8 mouse cellular contexts compared by ENCODE assay signal in the genomic region with DNA sequence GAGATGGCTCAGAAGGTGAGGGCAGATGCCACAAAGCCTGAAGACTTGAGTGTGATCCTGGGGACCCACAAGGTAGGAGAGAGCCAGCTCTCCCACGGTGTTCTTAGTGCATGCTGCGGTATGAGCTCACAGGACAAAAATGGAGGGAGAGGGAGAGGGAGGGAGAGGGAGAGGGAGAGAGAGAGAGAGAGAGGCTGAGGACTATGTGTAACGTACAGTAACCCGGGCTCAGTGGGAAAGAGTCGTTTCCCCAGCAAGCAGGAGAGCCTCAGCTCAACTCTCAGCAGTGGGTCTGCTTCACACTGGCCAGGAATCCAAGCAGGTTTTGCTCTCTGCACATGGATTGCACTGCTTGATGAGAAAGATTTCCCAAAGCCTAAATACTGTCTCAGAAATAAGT. TPM values are rescaled to one million over a fixed set of nuclear protein-coding genes. Genes with fewer than 3 reads are reported as not detected.
A peak's percentile ranks its signal among the peaks of the same experiment; 100 is the strongest.
DNase-seq lines count a peak whose midpoint lies in the region; ATAC-seq lines count a peak whose summit lies in the region.

No protein-coding gene starts in this region.

- H3K27ac ChIP-seq in liver, embryonic 13.5 days: no peak overlapping the region

- peak; percentile 7 for DNase-seq in adrenal gland, postnatal 10 days
- no peak for DNase-seq in adrenal gland, postnatal 36 days
- DNase-seq in lung, postnatal 10 days: peak; percentile 11
- no peak for DNase-seq in lung, postnatal 14 days
- no peak for DNase-seq in liver, embryonic 13.5 days
- DNase-seq in cerebellum, adult 18-20 months: no peak
- DNase-seq in frontal cortex, postnatal 10 days (ENCODE audit: low spot score in 2 of 2): no peak
- no peak for DNase-seq in thymus, postnatal 0 days (ENCODE audit: low spot score)

- 29% methylated on average over 5 of the region's 5 CpGs for WGBS in liver, embryonic 13.5 days (ENCODE audit: insufficient replicate concordance)

- 0 out of 2 replicates have a peak overlapping the region, but pooled peaks have one; percentile 66 for H3K4me3 ChIP-seq in liver, embryonic 13.5 days (replicated peaks)

- H3K9ac ChIP-seq in liver, embryonic 13.5 days: peak overlapping the region; percentile 76; the same call in 1 of the 2 replicates

- peak overlapping the region; percentile 89 for H3K4me2 ChIP-seq in liver, embryonic 13.5 days

- ATAC-seq in liver, embryonic 13.5 days (ENCODE audit: low read depth): no peak; the same call in 1 of the 2 replicates

- H3K4me1 ChIP-seq in liver, embryonic 13.5 days (replicated peaks): peaks cover 36% of the 10 kb centered on the region

- no peaks in the 10 kb centered on the region for H3K9me3 ChIP-seq in liver, embryonic 13.5 days (replicated peaks)

- no peaks in the 10 kb centered on the region for H3K27me3 ChIP-seq in liver, embryonic 13.5 days

- H3K36me3 ChIP-seq in liver, embryonic 13.5 days: peaks cover 32% of the 10 kb centered on the region

RNA-seq across cellular contexts. Expression of gene Amz2, which starts 13.5 kb away (rescaled TPM):
- total RNA-seq in adrenal gland, postnatal 10 days (2021): 10 to 100 TPM; 38.1 to 48.5 TPM
- 10 to 100 TPM; 36.7 to 49.2 TPM for total RNA-seq in adrenal gland, postnatal 36 days (2021)
- 14.6 and 18.4 TPM in 2 replicates for polyA plus RNA-seq in liver, embryonic 13.5 days (2015; fragmentation: Nextera tagmentation; extraction: Ambion mirVana)
- 59.4 and 60.0 TPM in 2 replicates for polyA plus RNA-seq in thymus, postnatal 0 days (2015; fragmentation: Nextera tagmentation; extraction: Ambion mirVana)

RNA-seq across cellular contexts. Expression of gene 9930022D16Rik, which starts 25.5 kb away (rescaled TPM):
- not detected for total RNA-seq in adrenal gland, postnatal 10 days (2021)
- not detected for total RNA-seq in adrenal gland, postnatal 36 days (2021)
- polyA plus RNA-seq in liver, embryonic 13.5 days (2015; fragmentation: Nextera tagmentation; extraction: Ambion mirVana): not detected in 2 replicates
- 0.08 and 0.12 TPM in 2 replicates for polyA plus RNA-seq in thymus, postnatal 0 days (2015; fragmentation: Nextera tagmentation; extraction: Ambion mirVana)

RNA-seq across cellular contexts. Expression of gene Arsg, which starts 34.0 kb away (rescaled TPM):
- total RNA-seq in adrenal gland, postnatal 10 days (2021): 10 to 100 TPM; 10.6 to 14.2 TPM
- total RNA-seq in adrenal gland, postnatal 36 days (2021): 1 to 10 TPM; 5.3 to 7.1 TPM
- 2.8 and 3.2 TPM in 2 replicates for polyA plus RNA-seq in liver, embryonic 13.5 days (2015; fragmentation: Nextera tagmentation; extraction: Ambion mirVana)
- 2.3 and 2.4 TPM in 2 replicates for polyA plus RNA-seq in thymus, postnatal 0 days (2015; fragmentation: Nextera tagmentation; extraction: Ambion mirVana)

RNA-seq across cellular contexts. Expression of gene Slc16a6, which starts 34.2 kb away (rescaled TPM):
- total RNA-seq in adrenal gland, postnatal 10 days (2021): 1 to 10 TPM; 2.7 to 3.9 TPM
- 1 to 10 TPM in 1 of 2 experiments, under 1 TPM in 1; 0.43 to 1.5 TPM for total RNA-seq in adrenal gland, postnatal 36 days (2021)
- 47.0 and 51.9 TPM in 2 replicates for polyA plus RNA-seq in liver, embryonic 13.5 days (2015; fragmentation: Nextera tagmentation; extraction: Ambion mirVana)
- polyA plus RNA-seq in thymus, postnatal 0 days (2015; fragmentation: Nextera tagmentation; extraction: Ambion mirVana): 14.4 TPM in 2 replicates

Comparison
In these comparisons a context has a peak if more than half of its experiments do, and no peak if none do; other contexts are left out.
1. DNase-seq: peak in adrenal gland, postnatal 10 days (single experiment) and lung, postnatal 10 days (single experiment); none in adrenal gland, postnatal 36 days (0 of 2), lung, postnatal 14 days (single experiment), liver, embryonic 13.5 days (single experiment), cerebellum, adult 18-20 months (0 of 2), frontal cortex, postnatal 10 days (0 of 2) and thymus, postnatal 0 days (single experiment).